Mouse (Mus musculus): ENCODE measurements around the gene Abcb1a. TPM values are rescaled to one million over a fixed set of nuclear protein-coding genes. Genes with fewer than 3 reads are reported as not detected.
A peak's percentile ranks its signal among the peaks of the same experiment; 100 is the strongest.

The Abcb1a gene
- polyA plus RNA-seq, 1 experiment from 2014 or later = 0.91 TPM

DNA sequence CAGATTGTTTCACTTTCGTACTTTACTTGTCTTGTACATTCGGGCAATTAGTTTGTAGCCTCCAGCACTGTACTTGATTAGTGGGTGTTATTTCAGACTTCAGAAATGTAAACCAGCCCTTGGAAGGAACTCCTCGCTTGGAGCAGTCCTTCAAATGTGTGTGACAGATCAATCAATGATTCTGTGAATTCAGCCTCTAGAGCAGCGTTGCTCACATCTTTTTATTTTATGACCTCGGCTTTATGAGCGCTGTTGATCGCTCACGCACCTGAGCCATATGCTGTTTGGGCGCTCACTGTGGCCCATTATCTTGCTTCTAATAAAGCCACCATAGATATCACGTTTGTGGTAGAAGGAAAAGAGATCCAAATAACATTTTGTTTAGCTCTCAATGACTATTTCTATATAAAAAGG lies 868 bp downstream of the Abcb1a start:
- no peaks in the 10 kb centered on the region for H3K36me3 ChIP-seq (ENCODE audit: control insufficient read depth, insufficient read depth, low read length)
- no peaks in the 10 kb centered on the region for H3K4me1 ChIP-seq (ENCODE audit: control insufficient read depth, insufficient read depth, low read length)
- H3K4me2 ChIP-seq (replicated peaks; ENCODE audit: low read depth, low read length) = peak overlapping the region; percentile 72
- no peak overlapping the region for H3K27ac ChIP-seq (ENCODE audit: low read length)
- ATAC-seq (ENCODE audit: insufficient number of reproducible peaks, insufficient read depth, low FRiP score, low read depth) = no peak
- no peaks in the 10 kb centered on the region for H3K9me3 ChIP-seq (ENCODE audit: control insufficient read depth, low read depth, low read length)
- no peak overlapping the region for H3K9ac ChIP-seq (replicated peaks; ENCODE audit: low read depth, low read length)
- 67% methylated on average over 10 of the region's 10 CpGs for WGBS
- H3K27me3 ChIP-seq (ENCODE audit: control insufficient read depth, insufficient read depth, low read length) = no peaks in the 10 kb centered on the region
- peak overlapping the region; percentile 39 for H3K4me3 ChIP-seq (ENCODE audit: low read depth, low read length)

GRCm38 (mm10) chr5:8664678-8665077 lies 4.8 kb downstream of the Abcb1a start:
- Histone ChIP-seq H3K9ac (replicated peaks; ENCODE audit: low read depth, low read length) (no peak overlapping the region), H3K9me3 (ENCODE audit: control insufficient read depth, low read depth, low read length) (no peaks in the 10 kb centered on the region), H3K27ac (ENCODE audit: low read length) (no peak overlapping the region), H3K4me3 (ENCODE audit: low read depth, low read length) (no peak overlapping the region), H3K4me2 (replicated peaks; ENCODE audit: low read depth, low read length) (no peak overlapping the region), H3K4me1 (ENCODE audit: control insufficient read depth, insufficient read depth, low read length) (no peaks in the 10 kb centered on the region), H3K36me3 (ENCODE audit: control insufficient read depth, insufficient read depth, low read length) (no peaks in the 10 kb centered on the region), H3K27me3 (ENCODE audit: control insufficient read depth, insufficient read depth, low read length) (no peaks in the 10 kb centered on the region)
- 27% methylated on average over 3 of the region's 3 CpGs for WGBS
- ATAC-seq (ENCODE audit: insufficient number of reproducible peaks, insufficient read depth, low FRiP score, low read depth) = no peak

- H3K9me3 ChIP-seq (ENCODE audit: control insufficient read depth, low read depth, low read length) = no peaks in the 10 kb centered on the region
- H3K4me1 ChIP-seq (ENCODE audit: control insufficient read depth, insufficient read depth, low read length) = no peaks in the 10 kb centered on the region
- H3K4me2 ChIP-seq (replicated peaks; ENCODE audit: low read depth, low read length) = no peak overlapping the region
- no peaks in the 10 kb centered on the region for H3K27me3 ChIP-seq (ENCODE audit: control insufficient read depth, insufficient read depth, low read length)
- no peak overlapping the region for H3K27ac ChIP-seq (ENCODE audit: low read length)
- no peak overlapping the region for H3K9ac ChIP-seq (replicated peaks; ENCODE audit: low read depth, low read length)
- no peaks in the 10 kb centered on the region for H3K36me3 ChIP-seq (ENCODE audit: control insufficient read depth, insufficient read depth, low read length)
- no peak overlapping the region for H3K4me3 ChIP-seq (ENCODE audit: low read depth, low read length)
- no peak for ATAC-seq (ENCODE audit: insufficient number of reproducible peaks, insufficient read depth, low FRiP score, low read depth)
- WGBS = 75% methylated on average over 9 of the region's 9 CpGs
These were observed 8.0 kb downstream of the Abcb1a start for GRCm38 (mm10) chr5:8667758-8668474.

GRCm38 (mm10) chr5:8669606-8670005 lies 9.7 kb downstream of the Abcb1a start:
- Histone ChIP-seq H3K36me3 (ENCODE audit: control insufficient read depth, insufficient read depth, low read length) (no peaks in the 10 kb centered on the region), H3K27me3 (ENCODE audit: control insufficient read depth, insufficient read depth, low read length) (no peaks in the 10 kb centered on the region), H3K4me3 (ENCODE audit: low read depth, low read length) (no peak overlapping the region), H3K9ac (replicated peaks; ENCODE audit: low read depth, low read length) (no peak overlapping the region), H3K9me3 (ENCODE audit: control insufficient read depth, low read depth, low read length) (no peaks in the 10 kb centered on the region), H3K27ac (ENCODE audit: low read length) (no peak overlapping the region), H3K4me1 (ENCODE audit: control insufficient read depth, insufficient read depth, low read length) (no peaks in the 10 kb centered on the region), H3K4me2 (replicated peaks; ENCODE audit: low read depth, low read length) (no peak overlapping the region)
- ATAC-seq (ENCODE audit: insufficient number of reproducible peaks, insufficient read depth, low FRiP score, low read depth) = no peak
- 90% methylated on average over 1 of the region's 1 CpGs for WGBS

GRCm38 (mm10) chr5:8675262-8675951 lies 15.5 kb downstream of the Abcb1a start:
- no peak for ATAC-seq (ENCODE audit: insufficient number of reproducible peaks, insufficient read depth, low FRiP score, low read depth)

GRCm38 (mm10) chr5:8675952-8676262 lies 16.0 kb downstream of the Abcb1a start:
- WGBS = 76% methylated on average over 1 of the region's 1 CpGs
- H3K9me3 ChIP-seq (ENCODE audit: control insufficient read depth, low read depth, low read length) = no peaks in the 10 kb centered on the region
- H3K9ac ChIP-seq (replicated peaks; ENCODE audit: low read depth, low read length) = no peak overlapping the region
- H3K4me2 ChIP-seq (replicated peaks; ENCODE audit: low read depth, low read length) = no peak overlapping the region
- H3K27ac ChIP-seq (ENCODE audit: low read length) = no peak overlapping the region
- no peaks in the 10 kb centered on the region for H3K4me1 ChIP-seq (ENCODE audit: control insufficient read depth, insufficient read depth, low read length)
- no peaks in the 10 kb centered on the region for H3K27me3 ChIP-seq (ENCODE audit: control insufficient read depth, insufficient read depth, low read length)
- no peak overlapping the region for H3K4me3 ChIP-seq (ENCODE audit: low read depth, low read length)
- no peak for ATAC-seq (ENCODE audit: insufficient number of reproducible peaks, insufficient read depth, low FRiP score, low read depth)
- H3K36me3 ChIP-seq (ENCODE audit: control insufficient read depth, insufficient read depth, low read length) = no peaks in the 10 kb centered on the region

More at GRCm38 (mm10) chr5:8675262-8675951, 15.5 kb downstream of the Abcb1a start:
- Histone ChIP-seq H3K4me3 (ENCODE audit: low read depth, low read length) (no peak overlapping the region), H3K27ac (ENCODE audit: low read length) (no peak overlapping the region), H3K9ac (replicated peaks; ENCODE audit: low read depth, low read length) (no peak overlapping the region), H3K27me3 (ENCODE audit: control insufficient read depth, insufficient read depth, low read length) (no peaks in the 10 kb centered on the region), H3K9me3 (ENCODE audit: control insufficient read depth, low read depth, low read length) (no peaks in the 10 kb centered on the region), H3K36me3 (ENCODE audit: control insufficient read depth, insufficient read depth, low read length) (no peaks in the 10 kb centered on the region), H3K4me1 (ENCODE audit: control insufficient read depth, insufficient read depth, low read length) (no peaks in the 10 kb centered on the region), H3K4me2 (replicated peaks; ENCODE audit: low read depth, low read length) (no peak overlapping the region)
- 73% methylated on average over 6 of the region's 6 CpGs for WGBS

DNA sequence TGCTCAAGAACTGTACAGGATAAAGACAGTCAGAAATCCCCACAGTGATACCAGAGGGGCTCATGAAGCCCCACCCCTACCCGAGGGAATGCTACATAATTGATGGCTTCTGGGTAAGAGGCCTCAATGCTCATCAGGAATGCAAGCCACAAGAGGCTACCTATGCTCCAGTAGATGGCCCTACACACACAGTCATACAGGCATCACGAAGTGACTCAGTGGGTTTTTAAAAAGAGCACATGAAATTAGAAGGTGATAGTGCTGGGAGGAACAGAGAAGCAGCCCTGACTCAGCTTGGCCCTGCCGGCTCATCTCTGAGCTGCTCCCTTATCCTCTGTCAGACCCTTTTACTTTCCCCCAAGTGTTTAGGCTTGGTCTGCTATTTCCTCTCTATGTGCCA lies 21.3 kb downstream of the Abcb1a start:
- Histone ChIP-seq H3K27ac (ENCODE audit: low read length) (no peak overlapping the region), H3K36me3 (ENCODE audit: control insufficient read depth, insufficient read depth, low read length) (no peaks in the 10 kb centered on the region), H3K4me2 (replicated peaks; ENCODE audit: low read depth, low read length) (no peak overlapping the region), H3K4me1 (ENCODE audit: control insufficient read depth, insufficient read depth, low read length) (no peaks in the 10 kb centered on the region), H3K9me3 (ENCODE audit: control insufficient read depth, low read depth, low read length) (no peaks in the 10 kb centered on the region), H3K4me3 (ENCODE audit: low read depth, low read length) (no peak overlapping the region), H3K9ac (replicated peaks; ENCODE audit: low read depth, low read length) (no peak overlapping the region), H3K27me3 (ENCODE audit: control insufficient read depth, insufficient read depth, low read length) (no peaks in the 10 kb centered on the region)
- no peak for ATAC-seq (ENCODE audit: insufficient number of reproducible peaks, insufficient read depth, low FRiP score, low read depth)
- 55% methylated on average over 3 of the region's 3 CpGs for WGBS

DNA sequence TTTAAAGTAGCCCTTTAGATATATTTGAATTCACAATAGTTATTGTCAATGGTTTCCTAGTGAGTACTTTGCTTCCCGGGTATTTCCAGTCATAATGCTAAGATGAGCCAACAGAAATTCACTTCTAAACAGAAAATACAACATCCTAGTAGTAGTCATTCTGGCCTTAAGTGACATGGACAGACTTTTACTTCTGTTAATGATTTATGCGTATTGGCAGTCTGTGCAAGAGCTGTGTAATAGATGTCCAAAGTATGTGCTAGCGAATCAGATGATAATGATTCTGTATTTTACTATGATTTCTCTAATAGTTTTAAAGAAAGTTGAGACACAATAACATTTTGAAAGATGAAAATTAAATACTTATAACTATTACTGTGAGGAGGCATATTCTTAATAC lies 23.8 kb downstream of the Abcb1a start:
- Histone ChIP-seq H3K4me1 (ENCODE audit: control insufficient read depth, insufficient read depth, low read length) (no peaks in the 10 kb centered on the region), H3K27ac (ENCODE audit: low read length) (no peak overlapping the region), H3K27me3 (ENCODE audit: control insufficient read depth, insufficient read depth, low read length) (no peaks in the 10 kb centered on the region), H3K9ac (replicated peaks; ENCODE audit: low read depth, low read length) (no peak overlapping the region), H3K36me3 (ENCODE audit: control insufficient read depth, insufficient read depth, low read length) (no peaks in the 10 kb centered on the region), H3K4me2 (replicated peaks; ENCODE audit: low read depth, low read length) (no peak overlapping the region), H3K9me3 (ENCODE audit: control insufficient read depth, low read depth, low read length) (no peaks in the 10 kb centered on the region), H3K4me3 (ENCODE audit: low read depth, low read length) (no peak overlapping the region)
- WGBS = 86% methylated on average over 3 of the region's 3 CpGs
- ATAC-seq (ENCODE audit: insufficient number of reproducible peaks, insufficient read depth, low FRiP score, low read depth) = no peak
